Mouse (Mus musculus) lung, postnatal 14 days (tissue): ENCODE measurements at regions not wholly inside any gene's neighbourhood (a gene's known extent, or its start where the extent isn't known, plus 50 kb on each side); places are given as distances from the start of the nearest gene placed in this dataset.

Experiments
- DNase-seq: peaks from one replicate; pipeline ENCODE4 v3.0.0; 2021

DNA sequence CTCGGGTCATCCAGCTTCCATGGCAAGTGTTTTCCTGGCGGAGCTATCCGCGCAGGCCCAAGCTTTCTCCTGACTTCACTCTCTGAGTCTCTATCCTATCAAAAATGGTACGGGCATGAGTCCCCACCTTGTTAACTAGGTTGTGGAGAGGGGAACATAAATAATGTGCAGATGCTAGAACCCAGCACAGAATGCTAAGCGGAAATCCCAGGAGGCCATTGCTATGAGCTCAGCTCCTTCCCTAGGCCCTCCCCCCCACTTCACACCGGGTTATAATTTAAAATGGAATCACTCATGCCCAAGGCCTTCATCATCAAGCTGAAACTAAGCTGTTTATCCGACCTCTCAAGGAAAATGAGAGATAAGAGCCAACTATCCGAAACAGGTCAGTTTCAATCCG is 60.4 kb upstream of the Cd83 start:
- DNase-seq, result no peak

DNA sequence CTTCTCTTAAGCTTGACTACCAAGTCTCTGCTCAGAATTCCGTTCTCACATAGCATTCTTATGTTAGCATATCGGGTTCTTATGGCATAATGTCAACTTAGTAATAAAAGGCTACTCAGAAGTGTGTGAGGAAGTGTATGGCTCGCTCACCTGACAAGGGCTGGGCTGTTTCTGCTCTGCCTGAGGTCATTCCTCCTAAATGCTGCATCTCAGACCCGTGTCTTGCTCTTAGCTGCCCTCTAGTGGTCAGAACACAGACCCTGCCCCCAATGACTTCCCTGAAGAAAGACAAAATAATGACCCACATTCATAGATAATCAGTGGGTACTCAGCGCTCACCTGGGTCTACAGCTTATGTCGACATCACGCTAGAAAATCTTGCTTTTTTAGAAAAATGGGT is 58.9 kb upstream of the Cd83 start:
- peak; percentile 77 for DNase-seq

DNA sequence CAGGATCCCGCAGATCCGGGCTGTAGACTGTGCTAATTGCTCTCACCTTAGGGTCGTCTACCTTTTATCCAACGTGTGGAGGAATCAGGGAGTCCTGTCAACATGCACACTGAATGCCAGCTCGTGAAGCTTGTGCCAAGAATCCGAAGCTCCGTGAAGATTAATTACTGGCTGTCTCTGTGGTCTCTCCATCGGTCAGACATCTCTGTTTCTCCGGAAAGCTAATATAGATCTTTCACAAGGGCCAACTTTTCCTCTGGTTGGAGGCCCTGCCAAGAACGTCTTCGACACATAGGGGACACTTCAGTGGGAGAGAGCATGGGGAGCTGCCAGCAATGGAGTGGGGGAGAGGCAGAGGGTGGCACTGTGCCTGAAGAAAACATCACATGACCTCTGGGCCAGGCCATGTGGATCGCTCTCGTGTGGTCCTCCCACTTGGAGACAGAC is 57.7 kb upstream of the Cd83 start:
- DNase-seq, result peak; percentile 47

DNA sequence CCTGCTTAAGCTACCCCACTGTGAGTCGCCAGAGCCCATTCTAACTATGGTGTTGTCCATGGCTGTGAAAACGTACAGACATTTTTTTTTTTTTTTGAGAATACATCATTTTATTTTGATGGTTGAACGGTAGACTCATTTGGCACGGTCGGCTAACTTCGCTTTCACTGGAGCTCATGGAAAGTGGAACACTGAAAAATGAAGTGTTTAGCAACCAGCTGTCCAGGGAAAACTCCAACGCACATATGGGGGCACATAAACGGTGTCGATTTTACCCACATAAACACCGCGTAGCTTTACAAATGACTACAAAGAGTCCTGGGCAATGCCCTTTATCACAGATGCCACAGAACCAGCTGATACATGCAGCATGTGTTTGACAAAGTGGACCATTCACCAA is 55.0 kb upstream of the Cd83 start:
- DNase-seq, result no peak

DNA sequence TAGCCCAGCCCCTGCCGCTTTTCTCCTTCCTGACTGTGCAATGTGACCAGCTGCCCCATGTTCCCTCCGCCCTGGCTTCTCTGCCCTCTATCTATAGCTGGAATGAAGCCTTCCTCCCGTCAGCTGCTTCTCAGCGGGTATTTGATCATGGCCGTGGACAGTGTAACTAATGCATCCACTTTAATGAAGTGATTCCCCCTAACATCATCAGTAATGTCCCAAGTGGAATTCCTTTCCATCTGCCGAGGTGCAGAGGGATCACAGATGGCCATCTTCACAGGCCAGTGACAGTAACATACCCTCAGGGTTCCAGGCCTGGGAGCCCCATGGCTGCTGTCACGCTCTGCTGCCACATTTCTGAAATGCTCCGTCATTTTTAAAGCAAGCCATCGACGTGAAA is 51.5 kb upstream of the Cd83 start:
- DNase-seq, result no peak

DNA sequence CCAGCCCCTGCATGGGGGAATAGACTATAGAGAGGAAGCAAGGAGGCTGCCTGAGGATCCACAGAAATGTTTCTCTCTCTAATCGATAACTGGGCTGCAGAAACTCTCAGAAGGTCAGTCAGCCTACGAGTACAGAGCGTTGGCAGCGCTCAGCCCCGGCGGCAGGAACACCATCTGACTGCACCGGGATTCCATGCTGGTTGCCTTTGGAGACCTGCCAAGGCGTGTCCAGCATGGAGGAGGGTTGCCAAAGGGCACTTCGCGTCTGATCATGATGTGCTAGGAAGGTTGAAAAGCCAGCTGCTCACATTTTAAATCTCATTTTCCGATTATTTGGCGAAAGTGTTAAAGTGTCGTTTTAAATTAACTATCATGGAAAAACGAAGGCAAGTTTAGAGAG is 49.9 kb upstream of the Cd83 start:
- peak; percentile 46 for DNase-seq
